Mouse (Mus musculus): ENCODE data around the gene Hoxb6.

DNA sequence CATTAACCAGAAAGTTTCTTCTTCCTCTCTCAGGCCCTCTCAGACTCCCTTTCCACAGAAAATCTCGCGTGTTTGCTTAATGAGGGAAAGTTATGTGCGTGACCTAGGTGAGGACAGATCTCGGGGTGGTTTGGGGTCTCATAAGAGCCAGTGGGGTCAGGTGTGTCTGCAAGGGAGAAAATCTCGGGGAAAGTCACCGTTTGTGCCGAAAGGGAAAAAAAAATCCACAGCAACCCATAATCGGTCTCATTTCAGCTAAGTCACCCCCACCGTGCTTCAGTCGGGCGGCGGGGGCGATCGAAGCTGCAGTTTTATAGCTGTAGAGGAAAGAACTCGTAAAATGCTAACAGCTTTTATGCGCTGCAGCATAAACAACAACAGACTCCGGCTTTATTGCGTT is 10.9 kb upstream of the Hoxb6 start:
- TF ChIP-seq CTCF (IDR thresholded peaks at IDR 0.05; ENCODE audit: borderline replicate concordance, extremely low read depth, insufficient read depth, insufficient read length) (no peak), POLR2A (IDR thresholded peaks at IDR 0.05; ENCODE audit: borderline replicate concordance, extremely low read depth, insufficient read depth, insufficient read length, poor library complexity, severe bottlenecking) (no peak)

All from brain, embryonic 14.5 days (tissue).